Mouse (Mus musculus): ENCODE measurements around the gene Olfr601. TPM values are rescaled to one million over a fixed set of nuclear protein-coding genes. Genes with fewer than 3 reads are reported as not detected.
"Not testable (repeated sequence)": the region's sequence is repeated elsewhere in the genome, so short reads cannot be mapped to it uniquely, and the experiment has no call there.

The Olfr601 gene
- not detected in 2 replicates for polyA plus RNA-seq (2011; ENCODE audit: insufficient read depth, insufficient read length, low read depth, missing spikeins)

- TF ChIP-seq CTCF (IDR thresholded peaks at IDR 0.05; ENCODE audit: low read depth, low read length) = no peak
- TF ChIP-seq POLR2A (IDR thresholded peaks at IDR 0.05; ENCODE audit: insufficient read depth, low read length) = no peak
- TF ChIP-seq EP300 (IDR thresholded peaks at IDR 0.05; ENCODE audit: insufficient read depth, low read depth, low read length) = no peak
- Histone ChIP-seq H3K27me3 (ENCODE audit: control insufficient read depth, insufficient read depth, low read length, poor library complexity, severe bottlenecking) (no peaks in the 10 kb centered on the region), H3K27ac (ENCODE audit: insufficient read depth, low read length) (no peak within 1 kb of the TSS), H3K4me3 (ENCODE audit: low read depth, low read length) (no peak within 1 kb of the TSS), H3K36me3 (ENCODE audit: control insufficient read depth, insufficient read depth, low read length, poor library complexity, severe bottlenecking) (no peaks in the 10 kb centered on the region), H3K4me1 (ENCODE audit: control insufficient read depth, insufficient read depth, low read length) (no peaks in the 10 kb centered on the region), H3K9me3 (replicated peaks; ENCODE audit: control insufficient read depth, insufficient read depth, low read length, poor library complexity, severe bottlenecking) (no peaks in the 10 kb centered on the region), H3K9ac (ENCODE audit: low read depth, poor library complexity, severe bottlenecking) (no peak within 1 kb of the TSS)
Observed at GRCm38 (mm10) chr7:103362555-103362954, at the start of gene Olfr601. Gene Olfr601, minus strand, starts transcription at chr7:103362655.

GRCm38 (mm10) chr7:103406521-103407055 lies 44.1 kb upstream of the Olfr601 start:
- not testable (repeated sequence) for H3K4me1 ChIP-seq (ENCODE audit: control insufficient read depth, insufficient read depth, low read length); H3K36me3 ChIP-seq (ENCODE audit: control insufficient read depth, insufficient read depth, low read length, poor library complexity, severe bottlenecking); H3K4me3 ChIP-seq (ENCODE audit: low read depth, low read length); H3K9ac ChIP-seq (ENCODE audit: low read depth, poor library complexity, severe bottlenecking); H3K27ac ChIP-seq (ENCODE audit: insufficient read depth, low read length); H3K9me3 ChIP-seq (replicated peaks; ENCODE audit: control insufficient read depth, insufficient read depth, low read length, poor library complexity, severe bottlenecking); H3K27me3 ChIP-seq (ENCODE audit: control insufficient read depth, insufficient read depth, low read length, poor library complexity, severe bottlenecking)

- H3K27me3 ChIP-seq (ENCODE audit: control insufficient read depth, insufficient read depth, low read length, poor library complexity, severe bottlenecking) = no peaks in the 10 kb centered on the region
- no peaks in the 10 kb centered on the region for H3K4me1 ChIP-seq (ENCODE audit: control insufficient read depth, insufficient read depth, low read length)
- no peak overlapping the region for H3K9ac ChIP-seq (ENCODE audit: low read depth, poor library complexity, severe bottlenecking)
- no peak overlapping the region for H3K27ac ChIP-seq (ENCODE audit: insufficient read depth, low read length)
- H3K4me3 ChIP-seq (ENCODE audit: low read depth, low read length) = no peak overlapping the region
- no peaks in the 10 kb centered on the region for H3K36me3 ChIP-seq (ENCODE audit: control insufficient read depth, insufficient read depth, low read length, poor library complexity, severe bottlenecking)
- TF ChIP-seq CTCF (IDR thresholded peaks at IDR 0.05; ENCODE audit: low read depth, low read length) (no peak), POLR2A (IDR thresholded peaks at IDR 0.05; ENCODE audit: insufficient read depth, low read length) (no peak), EP300 (IDR thresholded peaks at IDR 0.05; ENCODE audit: insufficient read depth, low read depth, low read length) (no peak)
- H3K9me3 ChIP-seq (replicated peaks; ENCODE audit: control insufficient read depth, insufficient read depth, low read length, poor library complexity, severe bottlenecking) = no peaks in the 10 kb centered on the region
Observed at GRCm38 (mm10) chr7:103398981-103399380, 36.5 kb upstream of the Olfr601 start.

- Histone ChIP-seq H3K4me3 (ENCODE audit: low read depth, low read length) (no peak overlapping the region), H3K9ac (ENCODE audit: low read depth, poor library complexity, severe bottlenecking) (no peak overlapping the region), H3K27ac (ENCODE audit: insufficient read depth, low read length) (no peak overlapping the region), H3K27me3 (ENCODE audit: control insufficient read depth, insufficient read depth, low read length, poor library complexity, severe bottlenecking) (no peaks in the 10 kb centered on the region), H3K4me1 (ENCODE audit: control insufficient read depth, insufficient read depth, low read length) (no peaks in the 10 kb centered on the region), H3K9me3 (replicated peaks; ENCODE audit: control insufficient read depth, insufficient read depth, low read length, poor library complexity, severe bottlenecking) (no peaks in the 10 kb centered on the region), H3K36me3 (ENCODE audit: control insufficient read depth, insufficient read depth, low read length, poor library complexity, severe bottlenecking) (no peaks in the 10 kb centered on the region)
- TF ChIP-seq EP300 (IDR thresholded peaks at IDR 0.05; ENCODE audit: insufficient read depth, low read depth, low read length) (no peak), CTCF (IDR thresholded peaks at IDR 0.05; ENCODE audit: low read depth, low read length) (no peak), POLR2A (IDR thresholded peaks at IDR 0.05; ENCODE audit: insufficient read depth, low read length) (no peak)
Observed at GRCm38 (mm10) chr7:103397758-103398157, 35.3 kb upstream of the Olfr601 start.

- H3K36me3 ChIP-seq (ENCODE audit: control insufficient read depth, insufficient read depth, low read length, poor library complexity, severe bottlenecking) = no peaks in the 10 kb centered on the region
- no peak within 1 kb of the TSS for H3K9ac ChIP-seq (ENCODE audit: low read depth, poor library complexity, severe bottlenecking)
- H3K27ac ChIP-seq (ENCODE audit: insufficient read depth, low read length) = no peak within 1 kb of the TSS
- TF ChIP-seq CTCF (IDR thresholded peaks at IDR 0.05; ENCODE audit: low read depth, low read length) = no peak
- no peak for TF ChIP-seq POLR2A (IDR thresholded peaks at IDR 0.05; ENCODE audit: insufficient read depth, low read length)
- TF ChIP-seq EP300 (IDR thresholded peaks at IDR 0.05; ENCODE audit: insufficient read depth, low read depth, low read length) = no peak
- no peaks in the 10 kb centered on the region for H3K9me3 ChIP-seq (replicated peaks; ENCODE audit: control insufficient read depth, insufficient read depth, low read length, poor library complexity, severe bottlenecking)
- H3K27me3 ChIP-seq (ENCODE audit: control insufficient read depth, insufficient read depth, low read length, poor library complexity, severe bottlenecking) = no peaks in the 10 kb centered on the region
- H3K4me1 ChIP-seq (ENCODE audit: control insufficient read depth, insufficient read depth, low read length) = no peaks in the 10 kb centered on the region
- H3K4me3 ChIP-seq (ENCODE audit: low read depth, low read length) = no peak within 1 kb of the TSS
Observed at GRCm38 (mm10) chr7:103386077-103386476, 23.6 kb upstream of the Olfr601 start, which contains the start of gene Olfr603. Gene Olfr603, minus strand, starts transcription at chr7:103386177.

GRCm38 (mm10) chr7:103349569-103349968 lies 12.9 kb downstream of the Olfr601 start, which contains the start of gene Olfr600:
Gene Olfr600, minus strand, starts transcription at chr7:103349669.
- Histone ChIP-seq H3K27ac (ENCODE audit: insufficient read depth, low read length) (no peak within 1 kb of the TSS), H3K9ac (ENCODE audit: low read depth, poor library complexity, severe bottlenecking) (no peak within 1 kb of the TSS), H3K27me3 (ENCODE audit: control insufficient read depth, insufficient read depth, low read length, poor library complexity, severe bottlenecking) (no peaks in the 10 kb centered on the region), H3K4me3 (ENCODE audit: low read depth, low read length) (no peak within 1 kb of the TSS), H3K36me3 (ENCODE audit: control insufficient read depth, insufficient read depth, low read length, poor library complexity, severe bottlenecking) (no peaks in the 10 kb centered on the region), H3K4me1 (ENCODE audit: control insufficient read depth, insufficient read depth, low read length) (no peaks in the 10 kb centered on the region), H3K9me3 (replicated peaks; ENCODE audit: control insufficient read depth, insufficient read depth, low read length, poor library complexity, severe bottlenecking) (no peaks in the 10 kb centered on the region)
- TF ChIP-seq POLR2A (IDR thresholded peaks at IDR 0.05; ENCODE audit: insufficient read depth, low read length) (no peak), EP300 (IDR thresholded peaks at IDR 0.05; ENCODE audit: insufficient read depth, low read depth, low read length) (no peak), CTCF (IDR thresholded peaks at IDR 0.05; ENCODE audit: low read depth, low read length) (no peak)

Measured in ES-Bruce4 (cell line).